Mouse (Mus musculus): ENCODE measurements around the gene Oip5. TPM values are rescaled to one million over a fixed set of nuclear protein-coding genes. Genes with fewer than 3 reads are reported as not detected.
A peak's percentile ranks its signal among the peaks of the same experiment; 100 is the strongest.

Oip5 gene
- polyA plus RNA-seq, 1 experiment from 2014 or later, result 32.1 TPM

DNA sequence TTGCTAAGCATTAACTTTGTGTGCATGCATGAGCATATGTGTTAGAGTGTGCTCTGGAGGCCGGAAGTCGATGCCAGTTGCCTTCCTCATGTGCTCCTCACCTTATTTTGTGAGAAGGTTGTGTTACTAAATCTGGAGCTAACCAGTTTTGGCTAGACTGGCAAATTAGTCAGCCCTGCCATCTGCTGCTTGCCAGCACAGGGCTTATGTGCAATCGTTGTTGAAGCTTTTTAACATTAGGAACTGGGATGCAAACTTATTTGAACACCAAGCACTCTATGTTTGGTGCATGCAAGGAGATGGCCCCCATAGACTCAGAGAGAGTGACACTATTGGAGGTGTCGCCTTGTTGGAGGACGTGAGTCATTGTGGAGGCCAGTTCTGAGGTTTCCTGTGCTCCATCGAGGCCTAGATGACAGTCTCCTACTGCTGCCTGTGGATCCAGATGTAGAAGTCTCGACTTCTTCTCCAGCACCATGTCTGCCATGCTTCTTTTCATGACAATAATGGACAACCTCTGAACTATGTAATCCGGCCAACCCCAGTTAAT, 21.4 kb downstream of the Oip5 start:
- no peak overlapping the region for H3K4me2 ChIP-seq (ENCODE audit: low read depth, low read length)
- H3K4me1 ChIP-seq (ENCODE audit: control insufficient read depth, insufficient read depth, low read length), result no peaks in the 10 kb centered on the region
- ATAC-seq (replicated peaks; ENCODE audit: insufficient number of reproducible peaks, low FRiP score, low TSS enrichment, low read depth) (no peak), DNase-seq (ENCODE audit: low spot score) (no peak)
- H3K9ac ChIP-seq (replicated peaks; ENCODE audit: low read length), result no peak overlapping the region
- no peaks in the 10 kb centered on the region for H3K9me3 ChIP-seq (replicated peaks; ENCODE audit: control insufficient read depth, low read length)
- no peaks in the 10 kb centered on the region for H3K27me3 ChIP-seq (ENCODE audit: control insufficient read depth, insufficient read depth, low read length)
- no peak overlapping the region for H3K4me3 ChIP-seq (ENCODE audit: low read depth, low read length)
- H3K27ac ChIP-seq (replicated peaks; ENCODE audit: low read depth, low read length), result no peak overlapping the region
- H3K36me3 ChIP-seq (replicated peaks; ENCODE audit: control insufficient read depth, insufficient read depth, low read depth, low read length), result peaks cover 7% of the 10 kb centered on the region
- WGBS, result 94% methylated on average over 8 of the region's 8 CpGs

GRCm38 (mm10) chr2:119595308-119595707, 23.0 kb downstream of the Oip5 start:
- Histone ChIP-seq H3K27ac (replicated peaks; ENCODE audit: low read depth, low read length) (no peak overlapping the region), H3K4me3 (ENCODE audit: low read depth, low read length) (peak overlapping the region; percentile 95), H3K9me3 (replicated peaks; ENCODE audit: control insufficient read depth, low read length) (no peaks in the 10 kb centered on the region), H3K36me3 (replicated peaks; ENCODE audit: control insufficient read depth, insufficient read depth, low read depth, low read length) (peaks cover 4% of the 10 kb centered on the region), H3K9ac (replicated peaks; ENCODE audit: low read length) (peak overlapping the region; percentile 94), H3K27me3 (ENCODE audit: control insufficient read depth, insufficient read depth, low read length) (no peaks in the 10 kb centered on the region), H3K4me2 (ENCODE audit: low read depth, low read length) (peak overlapping the region; percentile 54), H3K4me1 (ENCODE audit: control insufficient read depth, insufficient read depth, low read length) (no peaks in the 10 kb centered on the region)
- 60% methylated on average over 4 of the region's 4 CpGs for WGBS
- no peak for ATAC-seq (replicated peaks; ENCODE audit: insufficient number of reproducible peaks, low FRiP score, low TSS enrichment, low read depth)
- DNase-seq (ENCODE audit: low spot score), result no peak

DNA sequence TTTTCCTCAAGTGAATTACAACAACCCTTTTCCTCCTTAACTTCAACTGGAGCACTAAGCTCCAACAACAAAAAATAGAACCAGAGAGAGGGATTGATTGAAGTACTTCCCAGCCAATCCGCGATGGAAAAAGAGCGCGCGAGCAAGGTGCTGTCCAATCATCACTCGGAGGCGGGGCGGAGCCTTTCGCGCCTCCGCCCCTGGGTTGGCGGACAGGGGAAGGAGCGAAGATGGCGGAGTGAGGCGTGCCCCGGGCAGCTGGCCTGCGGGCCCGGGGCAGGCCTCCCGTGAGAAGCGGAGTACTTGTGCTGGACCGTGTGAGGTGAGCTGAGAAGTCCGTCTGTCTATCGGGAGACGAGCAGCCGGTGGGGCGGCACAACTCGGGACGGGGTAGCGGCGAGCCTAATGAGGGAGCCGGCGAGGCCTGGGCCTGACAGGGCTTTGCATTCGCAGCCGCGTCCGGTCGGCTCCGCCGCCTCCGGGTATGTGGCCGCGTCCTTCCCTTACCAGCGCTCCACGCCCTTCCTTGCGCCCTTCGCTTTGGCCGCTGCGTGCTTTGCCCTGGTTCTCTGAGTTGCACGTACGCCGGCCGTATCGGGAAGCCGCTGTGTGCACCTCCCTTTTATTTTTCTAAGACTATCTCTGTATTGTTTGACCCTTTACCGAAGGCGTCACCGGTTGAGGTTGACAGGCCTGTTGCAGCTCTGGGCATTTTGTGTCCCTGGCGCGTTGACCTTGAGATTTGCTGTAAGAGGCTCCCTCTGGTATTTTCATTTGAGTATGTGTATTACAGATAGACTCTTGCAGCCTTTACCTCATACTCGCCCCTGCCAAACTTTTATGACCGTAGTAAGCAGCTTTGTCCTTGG, 23.9 kb downstream of the Oip5 start:
- H3K4me2 ChIP-seq (ENCODE audit: low read depth, low read length), result peak overlapping the region; percentile 54
- no peaks in the 10 kb centered on the region for H3K4me1 ChIP-seq (ENCODE audit: control insufficient read depth, insufficient read depth, low read length)
- DNase-seq (ENCODE audit: low spot score) (peak; percentile 98), ATAC-seq (replicated peaks; ENCODE audit: insufficient number of reproducible peaks, low FRiP score, low TSS enrichment, low read depth) (peak; percentile 94)
- H3K27me3 ChIP-seq (ENCODE audit: control insufficient read depth, insufficient read depth, low read length), result no peaks in the 10 kb centered on the region
- H3K36me3 ChIP-seq (replicated peaks; ENCODE audit: control insufficient read depth, insufficient read depth, low read depth, low read length), result peaks cover 4% of the 10 kb centered on the region
- H3K9me3 ChIP-seq (replicated peaks; ENCODE audit: control insufficient read depth, low read length), result no peaks in the 10 kb centered on the region
- under 1% methylated on average over 61 of the region's 61 CpGs for WGBS
- H3K4me3 ChIP-seq (ENCODE audit: low read depth, low read length), result peak overlapping the region; percentile 95
- peak overlapping the region; percentile 54; the same call in 1 of the 2 replicates for H3K27ac ChIP-seq (replicated peaks; ENCODE audit: low read depth, low read length)
- H3K9ac ChIP-seq (replicated peaks; ENCODE audit: low read length), result peak overlapping the region; percentile 94

GRCm38 (mm10) chr2:119593765-119594112, 24.5 kb downstream of the Oip5 start:
- H3K27ac ChIP-seq (replicated peaks; ENCODE audit: low read depth, low read length), result no peak overlapping the region; the same call in 1 of the 2 replicates
- H3K4me1 ChIP-seq (ENCODE audit: control insufficient read depth, insufficient read depth, low read length), result no peaks in the 10 kb centered on the region
- no peak for DNase-seq (ENCODE audit: low spot score)
- no peaks in the 10 kb centered on the region for H3K9me3 ChIP-seq (replicated peaks; ENCODE audit: control insufficient read depth, low read length)
- ATAC-seq (replicated peaks; ENCODE audit: insufficient number of reproducible peaks, low FRiP score, low TSS enrichment, low read depth), result peak; percentile 11; the same call in 1 of the 2 replicates
- no peaks in the 10 kb centered on the region for H3K27me3 ChIP-seq (ENCODE audit: control insufficient read depth, insufficient read depth, low read length)
- peak overlapping the region; percentile 95; the same call in 1 of the 2 replicates for H3K4me3 ChIP-seq (ENCODE audit: low read depth, low read length)
- H3K9ac ChIP-seq (replicated peaks; ENCODE audit: low read length), result no peak overlapping the region; the same call in 1 of the 2 replicates
- H3K4me2 ChIP-seq (ENCODE audit: low read depth, low read length), result peak overlapping the region; percentile 19; the same call in 1 of the 2 replicates
- 7% methylated on average over 7 of the region's 7 CpGs for WGBS
- H3K36me3 ChIP-seq (replicated peaks; ENCODE audit: control insufficient read depth, insufficient read depth, low read depth, low read length), result peaks cover 4% of the 10 kb centered on the region

- H3K4me3 ChIP-seq (ENCODE audit: low read depth, low read length), result no peak overlapping the region
- H3K9ac ChIP-seq (replicated peaks; ENCODE audit: low read length), result no peak overlapping the region
- no peaks in the 10 kb centered on the region for H3K4me1 ChIP-seq (ENCODE audit: control insufficient read depth, insufficient read depth, low read length)
- ATAC-seq (replicated peaks; ENCODE audit: insufficient number of reproducible peaks, low FRiP score, low TSS enrichment, low read depth) (no peak), DNase-seq (ENCODE audit: low spot score) (no peak)
- WGBS, result 87% methylated on average over 3 of the region's 3 CpGs
- H3K9me3 ChIP-seq (replicated peaks; ENCODE audit: control insufficient read depth, low read length), result no peaks in the 10 kb centered on the region
- no peaks in the 10 kb centered on the region for H3K27me3 ChIP-seq (ENCODE audit: control insufficient read depth, insufficient read depth, low read length)
- H3K36me3 ChIP-seq (replicated peaks; ENCODE audit: control insufficient read depth, insufficient read depth, low read depth, low read length), result no peaks in the 10 kb centered on the region; the same call in 1 of the 2 replicates
- H3K27ac ChIP-seq (replicated peaks; ENCODE audit: low read depth, low read length), result no peak overlapping the region
- no peak overlapping the region for H3K4me2 ChIP-seq (ENCODE audit: low read depth, low read length)
These were observed 27.0 kb downstream of the Oip5 start for GRCm38 (mm10) chr2:119591247-119591646.

DNA sequence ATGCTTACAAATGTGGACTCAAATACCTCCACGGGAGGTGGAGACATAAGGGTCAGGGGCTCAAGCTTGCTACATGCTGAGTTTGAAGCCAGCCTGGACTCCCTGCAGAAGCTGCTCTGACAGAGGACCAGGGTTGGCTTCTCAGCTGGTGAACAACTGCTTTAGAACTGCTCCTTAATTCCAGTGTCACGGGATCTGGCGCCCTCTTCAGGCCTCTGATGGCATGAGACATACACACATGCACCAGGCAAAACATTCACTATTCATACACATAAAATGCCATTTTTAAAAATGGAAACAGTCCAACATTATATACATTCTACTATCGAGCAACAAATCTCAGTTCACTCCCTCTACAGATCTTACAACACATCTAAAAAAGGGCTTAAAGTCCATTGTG, 30.9 kb downstream of the Oip5 start:
- Histone ChIP-seq H3K9ac (replicated peaks; ENCODE audit: low read length) (no peak overlapping the region), H3K36me3 (replicated peaks; ENCODE audit: control insufficient read depth, insufficient read depth, low read depth, low read length) (no peaks in the 10 kb centered on the region), H3K27me3 (ENCODE audit: control insufficient read depth, insufficient read depth, low read length) (no peaks in the 10 kb centered on the region), H3K4me1 (ENCODE audit: control insufficient read depth, insufficient read depth, low read length) (no peaks in the 10 kb centered on the region), H3K4me3 (ENCODE audit: low read depth, low read length) (no peak overlapping the region), H3K9me3 (replicated peaks; ENCODE audit: control insufficient read depth, low read length) (no peaks in the 10 kb centered on the region), H3K4me2 (ENCODE audit: low read depth, low read length) (no peak overlapping the region), H3K27ac (replicated peaks; ENCODE audit: low read depth, low read length) (no peak overlapping the region)
- no peak for ATAC-seq (replicated peaks; ENCODE audit: insufficient number of reproducible peaks, low FRiP score, low TSS enrichment, low read depth)
- peak; percentile 71 for DNase-seq (ENCODE audit: low spot score)
- WGBS, result 14% methylated on average over 4 of the region's 4 CpGs

- Histone ChIP-seq H3K27me3 (ENCODE audit: control insufficient read depth, insufficient read depth, low read length) (no peaks in the 10 kb centered on the region), H3K4me1 (ENCODE audit: control insufficient read depth, insufficient read depth, low read length) (no peaks in the 10 kb centered on the region), H3K27ac (replicated peaks; ENCODE audit: low read depth, low read length) (no peak overlapping the region), H3K9me3 (replicated peaks; ENCODE audit: control insufficient read depth, low read length) (no peaks in the 10 kb centered on the region), H3K4me3 (ENCODE audit: low read depth, low read length) (no peak overlapping the region), H3K4me2 (ENCODE audit: low read depth, low read length) (no peak overlapping the region), H3K9ac (replicated peaks; ENCODE audit: low read length) (no peak overlapping the region), H3K36me3 (replicated peaks; ENCODE audit: control insufficient read depth, insufficient read depth, low read depth, low read length) (no peaks in the 10 kb centered on the region)
- 92% methylated on average over 8 of the region's 8 CpGs for WGBS
- DNase-seq (ENCODE audit: low spot score) (no peak), ATAC-seq (replicated peaks; ENCODE audit: insufficient number of reproducible peaks, low FRiP score, low TSS enrichment, low read depth) (no peak)
These were observed 34.0 kb downstream of the Oip5 start for GRCm38 (mm10) chr2:119584282-119584681.

GRCm38 (mm10) chr2:119583439-119583838, 34.8 kb downstream of the Oip5 start:
- no peak overlapping the region for H3K4me2 ChIP-seq (ENCODE audit: low read depth, low read length)
- no peak overlapping the region for H3K4me3 ChIP-seq (ENCODE audit: low read depth, low read length)
- ATAC-seq (replicated peaks; ENCODE audit: insufficient number of reproducible peaks, low FRiP score, low TSS enrichment, low read depth), result no peak
- no peaks in the 10 kb centered on the region for H3K36me3 ChIP-seq (replicated peaks; ENCODE audit: control insufficient read depth, insufficient read depth, low read depth, low read length)
- no peak for DNase-seq (ENCODE audit: low spot score)
- H3K9ac ChIP-seq (replicated peaks; ENCODE audit: low read length), result no peak overlapping the region
- no peak overlapping the region for H3K27ac ChIP-seq (replicated peaks; ENCODE audit: low read depth, low read length)
- 49% methylated on average over 2 of the region's 2 CpGs for WGBS
- H3K27me3 ChIP-seq (ENCODE audit: control insufficient read depth, insufficient read depth, low read length), result no peaks in the 10 kb centered on the region
- no peaks in the 10 kb centered on the region for H3K9me3 ChIP-seq (replicated peaks; ENCODE audit: control insufficient read depth, low read length)
- H3K4me1 ChIP-seq (ENCODE audit: control insufficient read depth, insufficient read depth, low read length), result no peaks in the 10 kb centered on the region

Measured in embryonic facial prominence, embryonic 11.5 days (tissue).